ENCODE assay signal across 8 mouse cellular contexts in genomic region chr13:23466911-23467310, GRCm38 (mm10). TPM values are rescaled to one million over a fixed set of nuclear protein-coding genes. Genes with fewer than 3 reads are reported as not detected.
DNase-seq lines count a peak whose midpoint lies in the region; ATAC-seq and TF ChIP-seq lines count a peak whose summit lies in the region.

No protein-coding gene starts in this region.

- 1% methylated on average over 9 of the region's 9 CpGs for WGBS in heart, embryonic 10.5 days
- WGBS in limb, embryonic 14.5 days: 2% methylated on average over 9 of the region's 9 CpGs

- no peak overlapping the region for H3K27ac ChIP-seq in heart, embryonic 10.5 days
- no peak overlapping the region for H3K27ac ChIP-seq in limb, embryonic 14.5 days (replicated peaks; ENCODE audit: low read depth, low read length)

- POLR2A ChIA-PET in Patski (lab: Charles Lee): no interaction called here

- H3K4me1 ChIP-seq in heart, embryonic 10.5 days: peaks cover 20% of the 10 kb centered on the region
- peaks cover 11% of the 10 kb centered on the region; the same call in 1 of the 2 replicates for H3K4me1 ChIP-seq in limb, embryonic 14.5 days (ENCODE audit: control insufficient read depth, insufficient read depth, low read length)

- DNase-seq in A20 (ENCODE audit: low read depth, low spot score) (peak; percentile 88), Patski (ENCODE audit: low read depth, low spot score) (no peak)
- peak; percentile 89 for DNase-seq in embryo, embryonic 10 days (ENCODE audit: low spot score)
- DNase-seq in heart, embryonic 10.5 days (ENCODE audit: low spot score): peak; percentile 92
- peak; percentile 69 for DNase-seq in kidney, adult 9 months
- peak; percentile 82 for DNase-seq in limb, embryonic 14.5 days (ENCODE audit: low spot score)
- peak; percentile 87 for DNase-seq in naive thymus-derived CD4-positive, alpha-beta T cell, adult 2 months (ENCODE audit: low read depth)
- DNase-seq in thymus, adult 18-20 months: peak; percentile 39 to 62

- no peaks in the 10 kb centered on the region for H3K9me3 ChIP-seq in heart, embryonic 10.5 days
- H3K9me3 ChIP-seq in limb, embryonic 14.5 days (ENCODE audit: control insufficient read depth, low read length): no peaks in the 10 kb centered on the region

- no peak overlapping the region for H3K9ac ChIP-seq in limb, embryonic 14.5 days (ENCODE audit: low read depth, low read length, severe bottlenecking)

- in situ Hi-C loops in Patski (cut with MboI; ENCODE audit: low pct_unique_long_range_greater_than_20kb): no loop called here

- peak overlapping the region; percentile 69 for H3K4me3 ChIP-seq in heart, embryonic 10.5 days
- H3K4me3 ChIP-seq in limb, embryonic 14.5 days (replicated peaks; ENCODE audit: low read length): no peak overlapping the region

- no peaks in the 10 kb centered on the region for H3K27me3 ChIP-seq in Patski
- no peaks in the 10 kb centered on the region for H3K27me3 ChIP-seq in heart, embryonic 10.5 days (ENCODE audit: insufficient read depth, poor library complexity, severe bottlenecking)
- H3K27me3 ChIP-seq in limb, embryonic 14.5 days (ENCODE audit: control insufficient read depth, insufficient read depth, low read length): no peaks in the 10 kb centered on the region

- no peak overlapping the region for H3K4me2 ChIP-seq in limb, embryonic 14.5 days (replicated peaks; ENCODE audit: low read depth, low read length, severe bottlenecking)

- TF ChIP-seq CTCF in Patski (IDR thresholded peaks at IDR 0.05): no peak

- no peaks in the 10 kb centered on the region for H3K36me3 ChIP-seq in heart, embryonic 10.5 days
- no peaks in the 10 kb centered on the region for H3K36me3 ChIP-seq in limb, embryonic 14.5 days (ENCODE audit: control insufficient read depth, insufficient read depth, low read length)

- ATAC-seq in Patski: peak; percentile 45
- ATAC-seq in limb, embryonic 14.5 days (ENCODE audit: low FRiP score, low read depth): peak; percentile 78

- CTCF ChIA-PET in Patski (lab: Charles Lee): interaction anchor here (1.0 to 1.7 kb wide), 3 partner anchors 16 to 46 kb away, joined by 3 to 4 read pairs (median 3); no protein-coding TSS in a partner anchor

- no peak for TF ChIP-seq POLR2A in limb, embryonic 14.5 days (IDR thresholded peaks at IDR 0.05; ENCODE audit: borderline replicate concordance, extremely low read depth, insufficient read depth, insufficient read length)

RNA-seq across cellular contexts. Expression of gene Btn1a1, which starts 1.2 kb away (rescaled TPM):
- polyA plus RNA-seq in Patski (2021): 0.06 TPM
- 0.04 and 0.96 TPM in 2 replicates for polyA plus RNA-seq in heart, embryonic 10.5 days (2016; fragmentation: Nextera tagmentation; extraction: Ambion mirVana)
- polyA plus RNA-seq in limb, embryonic 14.5 days (2012; rRNA removed): 0.31 and 0.32 TPM in 2 replicates
- not detected in 2 replicates for polyA plus RNA-seq in limb, embryonic 14.5 days (2014; fragmentation: Nextera tagmentation; extraction: Ambion mirVana)

RNA-seq across cellular contexts. Expression of gene Btn2a2, which starts 21.7 kb away (rescaled TPM):
- 0.23 TPM for polyA plus RNA-seq in Patski (2021)
- 0.30 and 0.75 TPM in 2 replicates for polyA plus RNA-seq in heart, embryonic 10.5 days (2016; fragmentation: Nextera tagmentation; extraction: Ambion mirVana)
- 0.62 and 0.79 TPM in 2 replicates for polyA plus RNA-seq in limb, embryonic 14.5 days (2012; rRNA removed)
- polyA plus RNA-seq in limb, embryonic 14.5 days (2014; fragmentation: Nextera tagmentation; extraction: Ambion mirVana): 0.89 and 1.2 TPM in 2 replicates

RNA-seq across cellular contexts. Expression of gene Abt1, which starts 43.2 kb away (rescaled TPM):
- 8.3 TPM for polyA plus RNA-seq in Patski (2021)
- 10.1 and 13.0 TPM in 2 replicates for polyA plus RNA-seq in heart, embryonic 10.5 days (2016; fragmentation: Nextera tagmentation; extraction: Ambion mirVana)
- polyA plus RNA-seq in limb, embryonic 14.5 days (2012; rRNA removed): 6.9 and 9.9 TPM in 2 replicates
- polyA plus RNA-seq in limb, embryonic 14.5 days (2014; fragmentation: Nextera tagmentation; extraction: Ambion mirVana): 12.0 and 12.2 TPM in 2 replicates
